ENCODE assay signal across 19 mouse cellular contexts in the genomic region with DNA sequence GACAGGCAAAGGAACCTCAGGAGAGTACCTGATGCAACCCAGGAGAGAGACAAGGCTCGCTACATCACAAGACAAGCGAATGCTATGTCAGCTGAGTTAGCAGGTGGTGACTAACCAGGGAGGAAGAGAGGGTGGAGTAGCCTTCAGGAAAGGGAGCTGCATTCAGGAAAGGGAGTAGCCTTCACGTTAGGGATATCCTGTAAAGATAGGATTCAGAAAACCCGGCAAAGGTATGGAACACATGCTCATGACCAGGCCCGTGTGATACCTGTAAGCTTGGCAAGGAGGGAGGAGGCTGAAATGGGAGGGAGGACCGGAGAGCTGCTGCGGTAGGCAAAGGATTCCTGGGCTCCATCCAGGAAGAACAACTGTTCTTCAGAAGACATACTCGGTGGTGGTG. TPM values are rescaled to one million over a fixed set of nuclear protein-coding genes. Genes with fewer than 3 reads are reported as not detected.
DNase-seq lines count a peak whose midpoint lies in the region; ATAC-seq lines count a peak whose summit lies in the region.
"Had no signal": no experiment of that assay in that cellular context is flagged by ENCODE, and none has a peak within 500 bp of the region (broad histone marks: within the 10 kb centered on the region; RNA-seq: fewer than 3 reads in every experiment).

No protein-coding gene starts in this region.

- no peak for ATAC-seq in heart, embryonic 12.5 days (ENCODE audit: insufficient number of reproducible peaks, low FRiP score)
- ATAC-seq in limb, embryonic 11.5 days (ENCODE audit: insufficient number of reproducible peaks, low FRiP score, low TSS enrichment, low read depth): no peak
- ATAC-seq: activated CD4-positive, CD25-positive, alpha-beta regulatory T cell, adult 4 months; CD4-positive, CD25-positive, alpha-beta regulatory T cell, adult 4 months; Patski had no signal

- H3K9me3 ChIP-seq in heart, embryonic 12.5 days (replicated peaks): 0 out of 2 replicates have a peak, but pooled peaks cover 3% of the 10 kb centered on the region
- H3K9me3 ChIP-seq in limb, embryonic 11.5 days (ENCODE audit: control insufficient read depth, low read length): no peaks in the 10 kb centered on the region
- H3K9me3 ChIP-seq in limb, embryonic 10.5 days (replicated peaks): no peaks in the 10 kb centered on the region
- H3K9me3 ChIP-seq: G1E had no signal

- 74% methylated on average over 8 of the region's 8 CpGs for WGBS in heart, embryonic 12.5 days
- WGBS in limb, embryonic 11.5 days: 95% methylated on average over 8 of the region's 8 CpGs
- WGBS in limb, embryonic 10.5 days: 90% methylated on average over 8 of the region's 8 CpGs

- H3K4me3 ChIP-seq in heart, embryonic 12.5 days: no peak overlapping the region
- no peak overlapping the region for H3K4me3 ChIP-seq in limb, embryonic 11.5 days (ENCODE audit: low read depth, low read length)
- no peak overlapping the region for H3K4me3 ChIP-seq in limb, embryonic 10.5 days

- 0 out of 2 replicates have a peak, but pooled peaks cover 6% of the 10 kb centered on the region for H3K36me3 ChIP-seq in heart, embryonic 12.5 days
- no peaks in the 10 kb centered on the region for H3K36me3 ChIP-seq in limb, embryonic 11.5 days (ENCODE audit: control insufficient read depth, insufficient read depth, low read length)
- H3K36me3 ChIP-seq in limb, embryonic 10.5 days: no peaks in the 10 kb centered on the region; the same call in 1 of the 2 replicates
- H3K36me3 ChIP-seq: G1E had no signal

- DNase-seq in heart, adult 11 months: peak; percentile 93
- peak; percentile 17 for DNase-seq in limb, embryonic 11.5 days (ENCODE audit: low spot score)
- no peak for DNase-seq in limb, embryonic 10.5 days (ENCODE audit: low spot score)
- DNase-seq: adrenal gland, adult 2 months; adrenal gland, adult 8-10 months; adrenal gland, postnatal 10 days; adrenal gland, postnatal 14 days; adrenal gland, postnatal 25 days; adrenal gland, postnatal 36 days; B cell, adult 2 months; cerebellum, adult 11 months; cerebellum, adult 11-12 months; cerebellum, adult 18-20 months had no signal

- H3K4me1 ChIP-seq in heart, embryonic 12.5 days (replicated peaks): no peaks in the 10 kb centered on the region
- H3K4me1 ChIP-seq in limb, embryonic 11.5 days (ENCODE audit: control insufficient read depth, insufficient read depth, low read length): peaks cover 6% of the 10 kb centered on the region
- H3K4me1 ChIP-seq in limb, embryonic 10.5 days: peaks cover 31% of the 10 kb centered on the region

- H3K9ac ChIP-seq in heart, embryonic 12.5 days: no peak overlapping the region
- no peak overlapping the region for H3K9ac ChIP-seq in limb, embryonic 11.5 days (ENCODE audit: low read length)

- H3K27me3 ChIP-seq in heart, embryonic 12.5 days (replicated peaks): no peaks in the 10 kb centered on the region
- no peaks in the 10 kb centered on the region for H3K27me3 ChIP-seq in limb, embryonic 11.5 days (ENCODE audit: control insufficient read depth, insufficient read depth, low read length)
- no peaks in the 10 kb centered on the region for H3K27me3 ChIP-seq in limb, embryonic 10.5 days (ENCODE audit: low read depth, poor library complexity, severe bottlenecking)
- H3K27me3 ChIP-seq: CH12.LX, Patski had no signal

- no peak overlapping the region for H3K4me2 ChIP-seq in heart, embryonic 12.5 days
- H3K4me2 ChIP-seq in limb, embryonic 11.5 days (ENCODE audit: low read depth, severe bottlenecking): no peak overlapping the region

- no peak overlapping the region for H3K27ac ChIP-seq in heart, embryonic 12.5 days (ENCODE audit: poor library complexity, severe bottlenecking)
- H3K27ac ChIP-seq in limb, embryonic 11.5 days (replicated peaks; ENCODE audit: low read depth, low read length): no peak overlapping the region
- no peak overlapping the region for H3K27ac ChIP-seq in limb, embryonic 10.5 days

RNA-seq across cellular contexts. Expression of gene Ube2cbp, which starts 17.3 kb away (rescaled TPM):
- 4.6 and 5.0 TPM in 2 replicates for polyA plus RNA-seq in heart, embryonic 12.5 days (2016; fragmentation: Nextera tagmentation; extraction: Ambion mirVana)
- 6.5 and 8.0 TPM in 2 replicates for polyA plus RNA-seq in limb, embryonic 11.5 days (2014; fragmentation: Nextera tagmentation; extraction: Ambion mirVana)
- 6.8 and 7.8 TPM in 2 replicates for polyA plus RNA-seq in limb, embryonic 10.5 days (2016; fragmentation: Nextera tagmentation; extraction: Ambion mirVana)

RNA-seq across cellular contexts. Expression of gene Dop1a, which starts 19.5 kb away (rescaled TPM):
- polyA plus RNA-seq in heart, embryonic 12.5 days (2016; fragmentation: Nextera tagmentation; extraction: Ambion mirVana): 11.7 and 13.0 TPM in 2 replicates
- 11.8 and 13.1 TPM in 2 replicates for polyA plus RNA-seq in limb, embryonic 11.5 days (2014; fragmentation: Nextera tagmentation; extraction: Ambion mirVana)
- polyA plus RNA-seq in limb, embryonic 10.5 days (2016; fragmentation: Nextera tagmentation; extraction: Ambion mirVana): 8.4 and 10.6 TPM in 2 replicates
